Mouse (Mus musculus) cortical plate, adult 2 months (tissue): ENCODE results near the gene Gm10318.

Experiments
- CTCF ChIP-seq: fragments of 200-500 bp; IDR thresholded peaks from 2 replicates; pipeline ENCODE4 v1.5.1; 2011; ENCODE audit warnings: mild to moderate bottlenecking, control low read depth, low read length; ENCODE audit not compliant: insufficient read depth; ENCODE audit errors: extremely low read depth
- POLR2A ChIP-seq: fragments of 200-500 bp; IDR thresholded peaks from 2 replicates; pipeline ENCODE4 v1.6.1; 2011; ENCODE audit warnings: mild to moderate bottlenecking, low read length, control low read depth; ENCODE audit not compliant: insufficient read depth; ENCODE audit errors: extremely low read depth

DNA sequence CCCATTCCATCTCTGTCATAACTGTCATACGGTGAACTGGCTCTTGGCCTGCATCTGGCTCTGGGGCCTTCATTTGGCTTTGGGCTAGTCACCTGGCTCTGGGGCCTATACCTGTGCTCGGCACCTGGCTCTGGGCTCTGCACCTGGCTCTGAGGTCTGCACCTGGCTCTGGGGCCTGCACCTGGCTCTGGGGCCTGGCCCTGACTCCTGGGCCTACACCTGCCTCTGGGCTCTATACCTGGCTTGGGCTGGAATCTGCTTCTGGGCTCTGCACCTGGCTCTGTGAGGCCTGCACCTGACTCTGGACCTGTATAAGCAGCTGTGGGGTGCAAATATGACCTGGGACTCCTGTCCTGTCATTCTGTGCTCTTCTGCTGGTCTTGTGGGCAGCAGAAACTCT lies 5.1 kb upstream of the Gm10318 start:
- TF ChIP-seq POLR2A = no peak
- no peak for TF ChIP-seq CTCF
